Mouse (Mus musculus) spleen, adult 2 months (tissue): Measurements from ENCODE around the gene Yod1.

Experiments
- CTCF ChIP-seq: fragments of 200-500 bp; IDR thresholded peaks from 2 replicates; pipeline ENCODE4 v1.5.1; 2011; ENCODE audit warnings: mild to moderate bottlenecking, inconsistent platforms; ENCODE audit not compliant: insufficient read depth, insufficient read length, insufficient replicate concordance; ENCODE audit errors: extremely low read depth
- POLR2A ChIP-seq: fragments of 200-500 bp; IDR thresholded peaks from 2 replicates; pipeline ENCODE4 v1.6.1; 2011; ENCODE audit warnings: low read depth, low read length, inconsistent platforms

DNA sequence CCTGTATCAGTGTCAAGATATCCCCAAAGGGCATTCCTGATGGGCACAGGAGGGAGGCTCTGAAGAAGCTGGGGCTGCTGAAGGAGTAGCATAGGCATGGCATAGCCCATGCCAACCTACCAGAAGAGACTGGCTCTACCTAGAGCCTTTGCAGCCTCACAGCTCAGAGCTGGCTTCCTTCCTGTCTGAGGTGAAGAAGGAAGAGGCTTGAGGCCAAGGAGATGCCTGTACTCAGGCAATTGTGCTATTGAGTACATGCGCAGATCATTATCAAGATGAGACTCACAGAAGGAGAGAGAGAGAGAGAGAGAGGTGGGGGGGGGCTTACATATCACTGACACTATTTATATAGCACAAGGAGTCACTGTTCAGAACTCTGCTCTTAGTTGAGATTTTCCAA, 26.6 kb downstream of the Yod1 start:
- TF ChIP-seq POLR2A (no peak), CTCF (no peak)
